Mouse (Mus musculus) spleen, adult 2 months (tissue): ENCODE data around the gene Mymx.

Experiments used
- CTCF ChIP-seq: fragments of 200-500 bp; IDR thresholded peaks from 2 replicates; pipeline ENCODE4 v1.5.1; 2011; ENCODE audit warnings: mild to moderate bottlenecking, inconsistent platforms; ENCODE audit not compliant: insufficient read depth, insufficient read length, insufficient replicate concordance; ENCODE audit errors: extremely low read depth
- POLR2A ChIP-seq: fragments of 200-500 bp; IDR thresholded peaks from 2 replicates; pipeline ENCODE4 v1.6.1; 2011; ENCODE audit warnings: low read depth, low read length, inconsistent platforms

GRCm38 (mm10) chr17:45573780-45574123 lies 28.1 kb downstream of the Mymx start:
- TF ChIP-seq POLR2A: 0 out of 2 replicates have a peak, but pooled peaks have one; percentile 8
- no peak for TF ChIP-seq CTCF
